Mouse (Mus musculus) kidney, postnatal 0 days (tissue): ENCODE measurements around the gene Slc8a1. TPM values are rescaled to one million over a fixed set of nuclear protein-coding genes. Genes with fewer than 3 reads are reported as not detected.
A peak's percentile ranks its signal among the peaks of the same experiment; 100 is the strongest.

Source experiments
- ATAC-seq: fragments of 200-750 bp; cut with Nextera tagmentation; replicated peaks from 2 replicates; pipeline ENCODE4 v1.8.0; 2017; ENCODE audit warnings: low read depth, moderate number of reproducible peaks, moderate TSS enrichment, moderate library complexity; ENCODE audit not compliant: low FRiP score
- DNase-seq: peaks from one replicate; pipeline ENCODE4 v3.0.0-alpha.2; 2016; ENCODE audit warnings: low spot score
- H3K27ac ChIP-seq: fragments of 300-500 bp; sonication (generic); 2 replicates; pipeline ENCODE4 v1.5.1; 2014; ENCODE audit warnings: mild to moderate bottlenecking
- H3K27me3 ChIP-seq: fragments of 300-500 bp; sonication (generic); 2 replicates; pipeline ENCODE4 v1.6.1; 2014; ENCODE audit warnings: low read length, mixed read lengths; ENCODE audit not compliant: insufficient read depth
- H3K36me3 ChIP-seq: fragments of 300-500 bp; sonication (generic); 2 replicates; pipeline ENCODE4 v1.6.1; 2014; ENCODE audit warnings: low read length, mixed read lengths; ENCODE audit not compliant: insufficient read depth
- H3K4me1 ChIP-seq: fragments of 300-500 bp; sonication (generic); replicated peaks from 2 replicates; pipeline ENCODE4 v1.6.1; 2014; ENCODE audit warnings: antibody characterized with exemption, low read length, mixed read lengths; ENCODE audit not compliant: insufficient read depth
- H3K4me2 ChIP-seq: fragments of 300-500 bp; sonication (generic); 2 replicates; pipeline ENCODE4 v1.6.1; 2014; ENCODE audit warnings: mild to moderate bottlenecking, low read length, moderate library complexity, mixed read lengths
- H3K4me3 ChIP-seq: fragments of 300-500 bp; sonication (generic); replicated peaks from 2 replicates; pipeline ENCODE4 v1.5.1; 2014; ENCODE audit warnings: low read depth, low read length
- H3K9ac ChIP-seq: fragments of 300-500 bp; sonication (generic); 2 replicates; pipeline ENCODE4 v1.6.1; 2014; ENCODE audit warnings: low read depth, low read length
- H3K9me3 ChIP-seq: fragments of 300-500 bp; sonication (generic); replicated peaks from 2 replicates; pipeline ENCODE4 v1.6.1; 2016; ENCODE audit warnings: low read length, inconsistent platforms, mixed read lengths
- CTCF ChIP-seq: IDR thresholded peaks from 2 replicates; pipeline ENCODE4 v1.5.1; 2016; ENCODE audit warnings: antibody characterized with exemption, low read depth, mild to moderate bottlenecking, moderate library complexity
- WGBS: fragments of 180-500 bp; shearing (Covaris S2); extraction: QIAGEN DNeasy Blood & Tissue Kit; methylation state at CpG from one replicate; pipeline ENCODE4 v1.1.7; 2014; 5-methylcytosine and 5-hydroxymethylcytosine counted together
- polyA plus RNA-seq: library from polyadenylated mRNA; unstranded; fragments of >200 nt; fragmentation: Nextera tagmentation; extraction: Ambion mirVana; gene quantifications from 2 replicates; pipeline ENCODE4 v1.2.1, GENCODE M21; 2015

The Slc8a1 gene
- polyA plus RNA-seq, 1 experiment from 2014 or later: 12.9 TPM

GRCm38 (mm10) chr17:81666551-81666950 is 71.6 kb downstream of the Slc8a1 start:
- Histone ChIP-seq H3K27me3 (0 out of 2 replicates have a peak, but pooled peaks cover 1% of the 10 kb centered on the region), H3K4me3 (no peak overlapping the region), H3K9ac (no peak overlapping the region), H3K4me1 (0 out of 2 replicates have a peak, but pooled peaks cover 7% of the 10 kb centered on the region), H3K27ac (no peak overlapping the region), H3K9me3 (no peaks in the 10 kb centered on the region), H3K36me3 (no peaks in the 10 kb centered on the region), H3K4me2 (peak overlapping the region; percentile 94; the same call in 1 of the 2 replicates)
- ATAC-seq: no peak
- peak; percentile 84 for DNase-seq
- 50% methylated on average over 2 of the region's 2 CpGs for WGBS
- TF ChIP-seq CTCF: peak; percentile 90

GRCm38 (mm10) chr17:81664916-81665315 is 73.3 kb downstream of the Slc8a1 start:
- H3K27me3 ChIP-seq: no peaks in the 10 kb centered on the region
- no peak overlapping the region for H3K27ac ChIP-seq
- 88% methylated on average over 4 of the region's 4 CpGs for WGBS
- no peaks in the 10 kb centered on the region for H3K9me3 ChIP-seq
- 0 out of 2 replicates have a peak, but pooled peaks cover 7% of the 10 kb centered on the region for H3K4me1 ChIP-seq
- TF ChIP-seq CTCF: no peak
- H3K9ac ChIP-seq: no peak overlapping the region
- H3K36me3 ChIP-seq: no peaks in the 10 kb centered on the region
- no peak overlapping the region for H3K4me3 ChIP-seq
- ATAC-seq: no peak
- no peak overlapping the region for H3K4me2 ChIP-seq
- no peak for DNase-seq

GRCm38 (mm10) chr17:81657828-81658227 is 80.3 kb downstream of the Slc8a1 start:
- Histone ChIP-seq H3K4me1 (no peaks in the 10 kb centered on the region), H3K4me3 (no peak overlapping the region), H3K27me3 (no peaks in the 10 kb centered on the region), H3K36me3 (no peaks in the 10 kb centered on the region), H3K9ac (no peak overlapping the region), H3K27ac (no peak overlapping the region), H3K4me2 (no peak overlapping the region), H3K9me3 (no peaks in the 10 kb centered on the region)
- DNase-seq (no peak), ATAC-seq (no peak)
- no peak for TF ChIP-seq CTCF
- 75% methylated on average over 1 of the region's 1 CpGs for whole genome bisulfite sequencing

- H3K27ac ChIP-seq: no peak overlapping the region
- no peaks in the 10 kb centered on the region for H3K4me1 ChIP-seq
- WGBS: 75% methylated on average over 2 of the region's 2 CpGs
- no peak for ATAC-seq
- no peaks in the 10 kb centered on the region for H3K9me3 ChIP-seq
- no peak for TF ChIP-seq CTCF
- no peak for DNase-seq
- no peak overlapping the region for H3K4me2 ChIP-seq
- H3K9ac ChIP-seq: no peak overlapping the region
- H3K36me3 ChIP-seq: no peaks in the 10 kb centered on the region
- H3K4me3 ChIP-seq: no peak overlapping the region
- no peaks in the 10 kb centered on the region for H3K27me3 ChIP-seq
These were observed 83.6 kb downstream of the Slc8a1 start for GRCm38 (mm10) chr17:81654548-81654947.

- Histone ChIP-seq H3K27ac (no peak overlapping the region), H3K4me1 (no peaks in the 10 kb centered on the region), H3K36me3 (peaks cover 4% of the 10 kb centered on the region; the same call in 1 of the 2 replicates), H3K27me3 (no peaks in the 10 kb centered on the region), H3K9me3 (no peaks in the 10 kb centered on the region), H3K9ac (no peak overlapping the region), H3K4me3 (no peak overlapping the region), H3K4me2 (no peak overlapping the region)
- 64% methylated on average over 1 of the region's 1 CpGs for WGBS
- ATAC-seq: no peak
- DNase-seq: no peak
- TF ChIP-seq CTCF: no peak
These were observed 85.2 kb downstream of the Slc8a1 start for GRCm38 (mm10) chr17:81652958-81653357.

- H3K9ac ChIP-seq: no peak overlapping the region
- TF ChIP-seq CTCF: no peak
- no peaks in the 10 kb centered on the region for H3K9me3 ChIP-seq
- ATAC-seq (no peak), DNase-seq (peak; percentile 6)
- no peaks in the 10 kb centered on the region for H3K4me1 ChIP-seq
- no peaks in the 10 kb centered on the region for H3K27me3 ChIP-seq
- no peak overlapping the region for H3K4me3 ChIP-seq
- H3K4me2 ChIP-seq: no peak overlapping the region
- WGBS: 70% methylated on average over 2 of the region's 2 CpGs
- H3K36me3 ChIP-seq: no peaks in the 10 kb centered on the region
- H3K27ac ChIP-seq: no peak overlapping the region
These were observed 101.4 kb downstream of the Slc8a1 start for GRCm38 (mm10) chr17:81636822-81637221.

- WGBS: 79% methylated on average over 2 of the region's 2 CpGs
- ATAC-seq: no peak
- Histone ChIP-seq H3K9me3 (no peaks in the 10 kb centered on the region), H3K4me2 (no peak overlapping the region), H3K4me3 (no peak overlapping the region), H3K27ac (no peak overlapping the region), H3K9ac (no peak overlapping the region), H3K4me1 (no peaks in the 10 kb centered on the region), H3K36me3 (no peaks in the 10 kb centered on the region), H3K27me3 (no peaks in the 10 kb centered on the region)
- no peak for TF ChIP-seq CTCF
- no peak for DNase-seq
These were observed 107.7 kb downstream of the Slc8a1 start for GRCm38 (mm10) chr17:81630471-81630870.
